Mouse (Mus musculus): ENCODE data around the gene Glyat. TPM values are rescaled to one million over a fixed set of nuclear protein-coding genes. Genes with fewer than 3 reads are reported as not detected.

Glyat gene
- total and polyA plus RNA-seq, 2 experiments from 2014 or later: not detected

DNA sequence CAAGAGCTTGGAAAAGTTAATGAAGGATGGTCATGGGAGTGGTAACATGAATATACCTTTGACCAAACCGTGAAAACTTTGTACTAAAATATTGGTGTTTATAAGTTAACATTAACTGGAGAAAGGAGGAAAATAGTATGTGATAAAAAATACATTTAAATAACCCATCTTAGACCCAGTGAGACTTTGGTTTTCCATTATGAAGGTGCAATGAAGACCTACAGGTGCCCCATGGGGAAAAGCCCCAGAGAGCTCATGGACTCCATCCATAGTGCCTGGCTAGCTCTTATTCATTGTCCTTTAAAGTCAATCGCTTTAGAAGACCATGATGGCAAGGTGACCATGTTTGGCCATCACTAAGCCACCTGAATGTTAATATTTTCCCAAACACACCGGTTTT, 44.7 kb downstream of the Glyat start, which contains the start of gene Olfr1443:
TSS of gene Olfr1443 (plus strand) at position 301 of the 400 bp plus-strand sequence.
- no peak within 1 kb of the TSS for H3K27ac ChIP-seq (ENCODE audit: low read depth, low read length)
- H3K4me3 ChIP-seq (ENCODE audit: low read depth, low read length): no peak within 1 kb of the TSS
- WGBS: 70% methylated on average over 3 of the region's 3 CpGs
- no peaks in the 10 kb centered on the region for H3K36me3 ChIP-seq (ENCODE audit: insufficient read depth)
- TF ChIP-seq CTCF (IDR thresholded peaks at IDR 0.05; ENCODE audit: low read depth): no peak
- H3K9me3 ChIP-seq (ENCODE audit: low read length): no peaks in the 10 kb centered on the region
- no peak for ATAC-seq
- H3K27me3 ChIP-seq (ENCODE audit: insufficient read depth, low read length): no peaks in the 10 kb centered on the region
- H3K4me2 ChIP-seq (ENCODE audit: low read depth): no peak within 1 kb of the TSS
- H3K4me1 ChIP-seq (ENCODE audit: insufficient read depth): no peaks in the 10 kb centered on the region
- no peak within 1 kb of the TSS for H3K9ac ChIP-seq
- DNase-seq: no peak

DNA sequence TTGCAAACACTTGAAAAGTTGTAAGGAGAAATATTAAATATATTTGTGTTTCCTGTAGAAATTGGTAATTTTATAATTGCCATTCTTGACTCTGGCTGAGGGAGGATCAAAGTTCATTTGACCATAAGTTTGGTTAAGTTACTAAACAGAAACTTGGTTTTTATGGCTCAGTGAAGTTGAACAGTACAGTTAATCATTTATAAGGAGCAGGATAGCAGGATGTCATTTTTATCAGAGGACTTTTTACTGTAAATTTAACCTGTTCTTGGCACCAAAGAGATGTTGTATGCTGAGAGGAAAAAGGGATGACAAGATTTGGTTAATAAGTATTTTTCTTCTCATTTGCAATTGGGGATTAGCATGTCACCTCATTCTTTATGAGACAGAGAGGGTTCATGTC, 51.5 kb downstream of the Glyat start:
- TF ChIP-seq CTCF (IDR thresholded peaks at IDR 0.05; ENCODE audit: low read depth): no peak
- ATAC-seq: no peak
- H3K4me2 ChIP-seq (ENCODE audit: low read depth): no peak overlapping the region

DNA sequence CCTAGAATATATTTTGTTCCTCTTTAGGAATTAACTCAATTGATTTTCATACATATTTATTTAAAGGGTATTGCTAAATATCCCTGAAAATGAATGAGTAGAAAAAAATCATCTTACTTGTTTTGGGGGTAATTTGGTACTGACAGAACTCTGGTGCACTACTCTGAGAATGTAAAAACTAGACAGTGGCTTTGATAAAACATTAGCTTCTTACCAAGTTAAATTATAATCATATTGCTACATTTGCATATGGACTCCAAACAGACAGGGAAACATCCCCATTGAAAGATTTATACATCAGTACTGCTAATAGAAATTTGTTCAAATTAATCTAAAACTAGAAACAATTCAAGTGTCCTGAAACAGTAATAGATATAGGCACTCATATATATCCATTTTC, 52.1 kb downstream of the Glyat start:
- H3K4me3 ChIP-seq (ENCODE audit: low read depth, low read length): no peak overlapping the region
- H3K36me3 ChIP-seq (ENCODE audit: insufficient read depth): no peaks in the 10 kb centered on the region
- no peak for DNase-seq
- no peaks in the 10 kb centered on the region for H3K4me1 ChIP-seq (ENCODE audit: insufficient read depth)
- H3K4me2 ChIP-seq (ENCODE audit: low read depth): no peak overlapping the region
- H3K27me3 ChIP-seq (ENCODE audit: insufficient read depth, low read length): no peaks in the 10 kb centered on the region
- ATAC-seq: no peak
- H3K27ac ChIP-seq (ENCODE audit: low read depth, low read length): no peak overlapping the region
- H3K9me3 ChIP-seq (ENCODE audit: low read length): no peaks in the 10 kb centered on the region
- H3K9ac ChIP-seq: no peak overlapping the region
- no peak for TF ChIP-seq CTCF (IDR thresholded peaks at IDR 0.05; ENCODE audit: low read depth)

More for the DNA sequence above, 51.5 kb downstream of the Glyat start:
- Histone ChIP-seq H3K27me3 (ENCODE audit: insufficient read depth, low read length) (no peaks in the 10 kb centered on the region), H3K4me1 (ENCODE audit: insufficient read depth) (no peaks in the 10 kb centered on the region), H3K27ac (ENCODE audit: low read depth, low read length) (no peak overlapping the region), H3K9ac (no peak overlapping the region), H3K9me3 (ENCODE audit: low read length) (no peaks in the 10 kb centered on the region), H3K4me3 (ENCODE audit: low read depth, low read length) (no peak overlapping the region), H3K36me3 (ENCODE audit: insufficient read depth) (no peaks in the 10 kb centered on the region)
- no peak for DNase-seq

DNA sequence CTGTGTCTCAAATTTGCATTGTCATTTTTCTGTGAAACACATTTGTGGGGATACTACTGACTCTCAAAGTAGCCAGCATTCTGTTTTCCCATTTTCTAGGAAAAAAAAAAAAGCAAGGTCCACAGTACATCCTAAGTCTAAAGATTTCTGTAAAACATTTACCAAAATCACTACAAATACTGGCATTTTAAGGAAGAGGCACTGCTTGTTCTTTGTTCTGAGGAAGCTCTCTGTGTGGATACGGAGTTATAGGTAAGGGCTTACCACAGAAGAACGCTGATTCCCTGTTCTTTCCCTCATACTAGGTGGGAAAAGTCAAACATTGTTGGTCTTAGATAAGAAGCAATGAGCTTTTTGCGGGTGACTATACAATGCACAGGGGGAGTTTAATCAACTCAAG, 62.5 kb downstream of the Glyat start, which contains the start of gene Keg1:
TSS of gene Keg1 (plus strand) at position 197 of the 400 bp plus-strand sequence.
- no peaks in the 10 kb centered on the region for H3K9me3 ChIP-seq (ENCODE audit: low read length)
- WGBS: 83% methylated on average over 3 of the region's 3 CpGs
- TF ChIP-seq CTCF (IDR thresholded peaks at IDR 0.05; ENCODE audit: low read depth): no peak

DNA sequence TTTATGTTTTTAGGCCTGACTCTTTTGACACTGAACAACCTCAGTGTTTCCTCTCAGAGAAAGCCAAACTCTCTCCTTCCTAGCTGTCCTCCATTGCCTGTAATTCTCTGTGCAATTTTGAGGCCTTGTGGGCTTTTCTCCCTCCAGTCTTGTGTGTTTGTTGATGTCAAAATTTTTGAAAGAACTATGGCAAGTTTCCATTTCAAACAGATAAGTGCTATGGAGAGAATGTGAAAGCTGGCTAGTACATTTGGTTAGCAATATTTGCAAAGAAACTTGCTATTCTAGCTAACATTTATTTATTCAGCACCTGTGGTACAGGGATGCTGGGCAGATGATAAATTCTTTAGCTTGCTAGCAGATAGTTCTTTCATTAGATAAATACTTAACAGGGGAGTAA, 63.1 kb downstream of the Glyat start:
- no peak overlapping the region for H3K27ac ChIP-seq (ENCODE audit: low read depth, low read length)
- no peak for DNase-seq
- no peaks in the 10 kb centered on the region for H3K27me3 ChIP-seq (ENCODE audit: insufficient read depth, low read length)
- H3K9me3 ChIP-seq (ENCODE audit: low read length): no peaks in the 10 kb centered on the region
- H3K4me2 ChIP-seq (ENCODE audit: low read depth): no peak overlapping the region
- H3K9ac ChIP-seq: no peak overlapping the region
- no peak for ATAC-seq
- no peak overlapping the region for H3K4me3 ChIP-seq (ENCODE audit: low read depth, low read length)
- no peaks in the 10 kb centered on the region for H3K4me1 ChIP-seq (ENCODE audit: insufficient read depth)
- no peaks in the 10 kb centered on the region for H3K36me3 ChIP-seq (ENCODE audit: insufficient read depth)
- TF ChIP-seq CTCF (IDR thresholded peaks at IDR 0.05; ENCODE audit: low read depth): no peak

More for the DNA sequence above, 62.5 kb downstream of the Glyat start, which contains the start of gene Keg1:
- H3K27me3 ChIP-seq (ENCODE audit: insufficient read depth, low read length): no peaks in the 10 kb centered on the region
- H3K4me3 ChIP-seq (ENCODE audit: low read depth, low read length): no peak within 1 kb of the TSS
- H3K4me2 ChIP-seq (ENCODE audit: low read depth): no peak within 1 kb of the TSS
- no peak within 1 kb of the TSS for H3K27ac ChIP-seq (ENCODE audit: low read depth, low read length)
- ATAC-seq: no peak
- H3K9ac ChIP-seq: no peak within 1 kb of the TSS
- no peaks in the 10 kb centered on the region for H3K36me3 ChIP-seq (ENCODE audit: insufficient read depth)
- DNase-seq: no peak
- H3K4me1 ChIP-seq (ENCODE audit: insufficient read depth): no peaks in the 10 kb centered on the region

Other genes with a start within 250 kb of the Glyat start
- not detected in 2 replicates for gene Olfr1440, start 246.0 kb upstream of the Glyat start, total RNA-seq (2014; rRNA removed)
- gene Olfr1440, start 246.0 kb upstream of the Glyat start, polyA plus RNA-seq (2015; fragmentation: Nextera tagmentation; extraction: Ambion mirVana): not detected in 2 replicates
- gene Olfr1441, start 215.9 kb upstream of the Glyat start, total RNA-seq (2014; rRNA removed): not detected in 2 replicates
- not detected in 2 replicates for gene Olfr1441, start 215.9 kb upstream of the Glyat start, polyA plus RNA-seq (2015; fragmentation: Nextera tagmentation; extraction: Ambion mirVana)
- not detected in 2 replicates for gene Pfpl, start 205.4 kb upstream of the Glyat start, total RNA-seq (2014; rRNA removed)
- gene Pfpl, start 205.4 kb upstream of the Glyat start, polyA plus RNA-seq (2015; fragmentation: Nextera tagmentation; extraction: Ambion mirVana): 0.04 TPM in 1 of 2 replicates, not detected in the other
- 3.2 and 3.5 TPM in 2 replicates for gene Mpeg1, start 172.5 kb upstream of the Glyat start, total RNA-seq (2014; rRNA removed)
- gene Mpeg1, start 172.5 kb upstream of the Glyat start, polyA plus RNA-seq (2015; fragmentation: Nextera tagmentation; extraction: Ambion mirVana): 0.63 and 1.1 TPM in 2 replicates
- 43.2 and 48.8 TPM in 2 replicates for gene Dtx4, start 131.9 kb upstream of the Glyat start, total RNA-seq (2014; rRNA removed)
- 20.6 and 21.2 TPM in 2 replicates for gene Dtx4, start 131.9 kb upstream of the Glyat start, polyA plus RNA-seq (2015; fragmentation: Nextera tagmentation; extraction: Ambion mirVana)
- 4.3 and 4.4 TPM in 2 replicates for gene Fam111a, start 87.6 kb upstream of the Glyat start, total RNA-seq (2014; rRNA removed)
- gene Fam111a, start 87.6 kb upstream of the Glyat start, polyA plus RNA-seq (2015; fragmentation: Nextera tagmentation; extraction: Ambion mirVana): 2.9 and 3.2 TPM in 2 replicates
- gene Gm4952, start 33.3 kb upstream of the Glyat start, total RNA-seq (2014; rRNA removed): 0.29 and 0.31 TPM in 2 replicates
- 0.13 and 0.19 TPM in 2 replicates for gene Gm4952, start 33.3 kb upstream of the Glyat start, polyA plus RNA-seq (2015; fragmentation: Nextera tagmentation; extraction: Ambion mirVana)
- gene Olfr1442, start 37.1 kb downstream of the Glyat start, total RNA-seq (2014; rRNA removed): not detected in 2 replicates
- not detected in 2 replicates for gene Olfr1442, start 37.1 kb downstream of the Glyat start, polyA plus RNA-seq (2015; fragmentation: Nextera tagmentation; extraction: Ambion mirVana)
- not detected in 2 replicates for gene Olfr1443, start 44.8 kb downstream of the Glyat start, total RNA-seq (2014; rRNA removed)
- not detected in 2 replicates for gene Olfr1443, start 44.8 kb downstream of the Glyat start, polyA plus RNA-seq (2015; fragmentation: Nextera tagmentation; extraction: Ambion mirVana)
- gene Keg1, start 62.5 kb downstream of the Glyat start, total RNA-seq (2014; rRNA removed): not detected in 2 replicates
- not detected in 2 replicates for gene Keg1, start 62.5 kb downstream of the Glyat start, polyA plus RNA-seq (2015; fragmentation: Nextera tagmentation; extraction: Ambion mirVana)
- 1.3 TPM in 2 replicates for gene Cntf, start 132.3 kb downstream of the Glyat start, total RNA-seq (2014; rRNA removed)
- 0.96 and 1.1 TPM in 2 replicates for gene Cntf, start 132.3 kb downstream of the Glyat start, polyA plus RNA-seq (2015; fragmentation: Nextera tagmentation; extraction: Ambion mirVana)
- gene Zfp91, start 162.8 kb downstream of the Glyat start, total RNA-seq (2014; rRNA removed): 52.9 and 61.1 TPM in 2 replicates
- 10.0 and 11.6 TPM in 2 replicates for gene Zfp91, start 162.8 kb downstream of the Glyat start, polyA plus RNA-seq (2015; fragmentation: Nextera tagmentation; extraction: Ambion mirVana)
- 1.8 and 2.2 TPM in 2 replicates for gene Lpxn, start 162.9 kb downstream of the Glyat start, total RNA-seq (2014; rRNA removed)
- gene Lpxn, start 162.9 kb downstream of the Glyat start, polyA plus RNA-seq (2015; fragmentation: Nextera tagmentation; extraction: Ambion mirVana): 0.59 and 1.3 TPM in 2 replicates
- gene Gm5244, start 213.4 kb downstream of the Glyat start, total RNA-seq (2014; rRNA removed): not detected in 2 replicates
- gene Gm5244, start 213.4 kb downstream of the Glyat start, polyA plus RNA-seq (2015; fragmentation: Nextera tagmentation; extraction: Ambion mirVana): not detected in 2 replicates
- not detected in 2 replicates for gene Olfr1444, start 224.0 kb downstream of the Glyat start, total RNA-seq (2014; rRNA removed)
- gene Olfr1444, start 224.0 kb downstream of the Glyat start, polyA plus RNA-seq (2015; fragmentation: Nextera tagmentation; extraction: Ambion mirVana): not detected in 2 replicates